Mouse (Mus musculus): ENCODE measurements around the gene Btbd16. TPM values are rescaled to one million over a fixed set of nuclear protein-coding genes. Genes with fewer than 3 reads are reported as not detected.

The Btbd16 gene
- polyA plus RNA-seq (2016; fragmentation: Nextera tagmentation; extraction: Ambion mirVana) = 0.14 TPM in 1 of 2 replicates, not detected in the other

DNA sequence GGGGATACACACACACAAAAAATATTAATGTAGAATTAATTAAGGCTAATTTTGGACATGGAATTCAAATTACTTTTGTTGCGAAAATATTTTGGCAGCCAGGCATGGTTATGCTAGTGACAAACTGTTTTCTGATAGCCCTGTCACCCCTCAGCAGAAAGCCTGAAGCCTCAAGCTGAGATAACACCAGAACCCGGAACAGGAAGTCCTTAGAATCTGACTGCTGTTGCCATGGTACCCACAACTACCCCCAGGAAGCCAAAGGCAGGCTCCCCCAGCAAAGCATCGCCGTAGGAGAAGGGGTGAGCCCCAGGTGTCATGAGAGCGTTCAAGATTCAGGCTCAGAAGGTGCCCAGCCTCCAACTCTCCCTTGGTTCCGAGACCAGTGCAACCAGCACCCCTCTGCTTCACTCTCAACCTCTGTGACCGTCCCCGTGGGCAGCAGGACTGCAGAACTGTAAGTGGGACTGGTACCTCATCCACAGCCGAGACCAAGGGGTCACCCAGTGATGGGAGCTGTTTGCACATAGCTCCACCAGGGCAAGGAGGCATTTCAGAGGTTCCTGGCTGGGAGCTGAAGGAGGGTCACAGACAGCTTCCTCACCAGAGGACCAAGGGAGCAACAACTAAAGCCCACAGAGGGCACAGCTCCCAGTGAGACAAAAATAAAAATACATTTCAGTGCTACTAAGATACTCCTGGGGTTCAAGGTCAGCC, at the start of gene Btbd16:
TSS of gene Btbd16 (plus strand) at position 156 of the 717 bp plus-strand sequence.
- no peaks in the 10 kb centered on the region for H3K9me3 ChIP-seq
- WGBS = 64% methylated on average over 9 of the region's 9 CpGs

DNA sequence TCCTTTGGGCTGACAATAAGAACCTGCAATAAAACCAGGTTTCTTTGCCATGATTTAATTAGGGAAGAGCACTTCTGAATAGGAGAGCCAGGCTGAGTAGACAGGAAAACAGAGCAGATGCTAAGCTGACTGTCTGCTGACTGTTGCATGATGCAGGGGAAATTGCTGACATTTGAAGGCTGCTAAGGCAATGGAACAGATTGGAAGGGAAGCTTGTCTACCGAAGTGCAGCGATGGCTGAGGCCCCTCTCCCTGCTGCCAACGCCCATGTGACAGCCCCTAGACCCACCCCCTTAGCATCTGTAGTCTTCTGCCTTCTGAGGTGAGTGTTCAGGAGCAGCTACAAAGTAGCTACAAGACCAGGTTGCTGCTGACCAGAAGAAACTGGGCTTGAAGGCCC, 47.7 kb upstream of the Btbd16 start:
- no peak for DNase-seq (ENCODE audit: low spot score)
- Histone ChIP-seq H3K27me3 (replicated peaks; ENCODE audit: low read depth, poor library complexity, severe bottlenecking) (no peaks in the 10 kb centered on the region), H3K36me3 (replicated peaks) (peaks cover 95% of the 10 kb centered on the region), H3K9me3 (no peaks in the 10 kb centered on the region), H3K4me1 (peaks cover 24% of the 10 kb centered on the region), H3K4me3 (no peak overlapping the region), H3K27ac (replicated peaks) (no peak overlapping the region)
- 85% methylated on average over 3 of the region's 3 CpGs for WGBS

More for the DNA sequence above, at the start of gene Btbd16:
- Histone ChIP-seq H3K4me1 (peaks cover 4% of the 10 kb centered on the region; the same call in 1 of the 2 replicates), H3K4me3 (no peak within 1 kb of the TSS), H3K27me3 (replicated peaks; ENCODE audit: low read depth, poor library complexity, severe bottlenecking) (no peaks in the 10 kb centered on the region), H3K27ac (replicated peaks) (no peak within 1 kb of the TSS), H3K36me3 (replicated peaks) (no peaks in the 10 kb centered on the region)
- no peak for DNase-seq (ENCODE audit: low spot score)

DNA sequence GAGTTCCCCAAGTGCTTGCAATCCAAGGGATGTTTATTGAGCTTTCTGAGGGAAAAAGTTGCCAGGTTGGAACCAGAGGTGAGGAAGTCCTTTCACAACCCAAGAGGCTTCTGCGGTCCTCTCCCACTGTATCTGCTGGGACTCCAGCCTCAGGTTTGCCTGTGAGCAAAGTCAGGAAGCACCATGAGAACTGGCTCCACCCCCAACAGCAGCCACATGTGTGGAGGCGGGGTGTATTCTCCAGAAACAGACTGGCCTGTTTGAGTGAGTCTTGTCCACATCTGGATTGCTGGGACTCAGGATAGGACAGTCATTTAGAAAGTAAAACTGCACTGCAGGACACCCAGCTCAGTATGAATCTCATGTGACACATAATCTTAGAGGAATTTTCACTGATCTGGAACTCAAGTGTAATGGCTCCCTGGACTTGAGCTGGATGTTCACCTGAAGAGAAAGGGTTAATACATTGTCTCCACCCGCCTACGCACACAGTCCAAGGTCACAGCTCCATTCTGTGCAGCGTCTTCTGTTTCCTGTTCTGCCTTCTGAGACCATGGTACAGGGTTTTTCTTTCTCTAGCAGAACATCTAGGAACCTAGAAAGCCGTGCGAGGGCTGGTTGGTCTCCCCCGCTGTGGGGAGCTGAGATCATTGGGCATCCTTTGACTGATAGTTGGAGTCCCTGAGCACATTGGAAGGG, 47.0 kb upstream of the Btbd16 start:
- H3K36me3 ChIP-seq (replicated peaks) = peaks cover 96% of the 10 kb centered on the region
- WGBS = 68% methylated on average over 8 of the region's 8 CpGs
- peak overlapping the region; percentile 4; the same call in 1 of the 2 replicates for H3K27ac ChIP-seq (replicated peaks)
- H3K4me3 ChIP-seq = no peak overlapping the region
- no peaks in the 10 kb centered on the region for H3K9me3 ChIP-seq
- no peak for DNase-seq (ENCODE audit: low spot score)
- H3K4me1 ChIP-seq = peaks cover 17% of the 10 kb centered on the region
- no peaks in the 10 kb centered on the region for H3K27me3 ChIP-seq (replicated peaks; ENCODE audit: low read depth, poor library complexity, severe bottlenecking)

DNA sequence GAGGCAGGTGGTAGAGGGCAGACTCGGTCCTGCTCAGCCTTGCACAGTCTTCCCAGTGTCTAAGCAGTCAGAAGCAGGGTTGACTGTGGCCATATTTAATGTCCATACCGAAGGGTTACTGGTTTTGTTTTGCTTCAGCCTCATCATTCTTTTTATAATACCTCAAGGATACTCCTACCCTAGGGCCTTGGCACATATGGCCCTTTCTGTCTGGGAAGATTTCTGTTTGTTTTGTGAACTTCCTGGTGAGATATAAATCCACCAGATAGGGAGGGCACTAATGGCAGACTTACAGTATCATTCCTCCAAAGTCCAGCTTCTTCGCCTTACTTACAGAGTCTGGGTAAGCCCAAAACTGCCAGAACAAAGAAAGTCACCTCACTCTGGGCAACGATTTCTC, 46.3 kb upstream of the Btbd16 start:
- Histone ChIP-seq H3K9me3 (no peaks in the 10 kb centered on the region), H3K36me3 (replicated peaks) (peaks cover 92% of the 10 kb centered on the region), H3K27ac (replicated peaks) (0 out of 2 replicates have a peak overlapping the region, but pooled peaks have one; percentile 4), H3K4me3 (no peak overlapping the region), H3K27me3 (replicated peaks; ENCODE audit: low read depth, poor library complexity, severe bottlenecking) (no peaks in the 10 kb centered on the region), H3K4me1 (peaks cover 14% of the 10 kb centered on the region)
- 90% methylated on average over 4 of the region's 4 CpGs for WGBS
- DNase-seq (ENCODE audit: low spot score) = no peak

- Histone ChIP-seq H3K9me3 (no peaks in the 10 kb centered on the region), H3K4me3 (no peak overlapping the region), H3K4me1 (peaks cover 7% of the 10 kb centered on the region; the same call in 1 of the 2 replicates), H3K27me3 (replicated peaks; ENCODE audit: low read depth, poor library complexity, severe bottlenecking) (no peaks in the 10 kb centered on the region), H3K36me3 (replicated peaks) (peaks cover 88% of the 10 kb centered on the region), H3K27ac (replicated peaks) (no peak overlapping the region)
- no peak for DNase-seq (ENCODE audit: low spot score)
- 82% methylated on average over 7 of the region's 7 CpGs for WGBS
Observed at GRCm38 (mm10) chr7:130731792-130732191, 42.1 kb upstream of the Btbd16 start.

GRCm38 (mm10) chr7:130732908-130733307, 41.0 kb upstream of the Btbd16 start:
- no peak overlapping the region for H3K27ac ChIP-seq (replicated peaks)
- no peaks in the 10 kb centered on the region for H3K4me1 ChIP-seq
- no peak overlapping the region for H3K4me3 ChIP-seq
- WGBS = 66% methylated on average over 6 of the region's 6 CpGs
- DNase-seq (ENCODE audit: low spot score) = no peak
- no peaks in the 10 kb centered on the region for H3K27me3 ChIP-seq (replicated peaks; ENCODE audit: low read depth, poor library complexity, severe bottlenecking)
- H3K36me3 ChIP-seq (replicated peaks) = peaks cover 89% of the 10 kb centered on the region
- no peaks in the 10 kb centered on the region for H3K9me3 ChIP-seq

GRCm38 (mm10) chr7:130733423-130733822, 40.4 kb upstream of the Btbd16 start:
- DNase-seq (ENCODE audit: low spot score) = no peak
- WGBS = 92% methylated on average over 8 of the region's 8 CpGs
- Histone ChIP-seq H3K27me3 (replicated peaks; ENCODE audit: low read depth, poor library complexity, severe bottlenecking) (no peaks in the 10 kb centered on the region), H3K36me3 (replicated peaks) (peaks cover 89% of the 10 kb centered on the region), H3K4me1 (no peaks in the 10 kb centered on the region), H3K4me3 (no peak overlapping the region), H3K27ac (replicated peaks) (no peak overlapping the region), H3K9me3 (no peaks in the 10 kb centered on the region)

- peaks cover 89% of the 10 kb centered on the region for H3K36me3 ChIP-seq (replicated peaks)
- no peaks in the 10 kb centered on the region for H3K9me3 ChIP-seq
- 95% methylated on average over 2 of the region's 2 CpGs for WGBS
Observed at GRCm38 (mm10) chr7:130734195-130734787, 39.6 kb upstream of the Btbd16 start.

GRCm38 (mm10) chr7:130741099-130741498, 32.8 kb upstream of the Btbd16 start:
- 86% methylated on average over 4 of the region's 4 CpGs for WGBS
- Histone ChIP-seq H3K36me3 (replicated peaks) (peaks cover 100% of the 10 kb centered on the region), H3K9me3 (no peaks in the 10 kb centered on the region), H3K4me3 (no peak overlapping the region), H3K4me1 (no peaks in the 10 kb centered on the region), H3K27me3 (replicated peaks; ENCODE audit: low read depth, poor library complexity, severe bottlenecking) (no peaks in the 10 kb centered on the region), H3K27ac (replicated peaks) (no peak overlapping the region)
- no peak for DNase-seq (ENCODE audit: low spot score)

More at GRCm38 (mm10) chr7:130734195-130734787, 39.6 kb upstream of the Btbd16 start:
- no peaks in the 10 kb centered on the region for H3K27me3 ChIP-seq (replicated peaks; ENCODE audit: low read depth, poor library complexity, severe bottlenecking)
- no peaks in the 10 kb centered on the region for H3K4me1 ChIP-seq
- no peak overlapping the region for H3K27ac ChIP-seq (replicated peaks)
- no peak for DNase-seq (ENCODE audit: low spot score)
- H3K4me3 ChIP-seq = no peak overlapping the region

GRCm38 (mm10) chr7:130743239-130744025, 30.4 kb upstream of the Btbd16 start:
- Histone ChIP-seq H3K4me3 (no peak overlapping the region), H3K27ac (replicated peaks) (no peak overlapping the region), H3K4me1 (no peaks in the 10 kb centered on the region), H3K27me3 (replicated peaks; ENCODE audit: low read depth, poor library complexity, severe bottlenecking) (no peaks in the 10 kb centered on the region), H3K9me3 (no peaks in the 10 kb centered on the region), H3K36me3 (replicated peaks) (peaks cover 100% of the 10 kb centered on the region)
- 90% methylated on average over 9 of the region's 9 CpGs for WGBS
- DNase-seq (ENCODE audit: low spot score) = no peak

DNA sequence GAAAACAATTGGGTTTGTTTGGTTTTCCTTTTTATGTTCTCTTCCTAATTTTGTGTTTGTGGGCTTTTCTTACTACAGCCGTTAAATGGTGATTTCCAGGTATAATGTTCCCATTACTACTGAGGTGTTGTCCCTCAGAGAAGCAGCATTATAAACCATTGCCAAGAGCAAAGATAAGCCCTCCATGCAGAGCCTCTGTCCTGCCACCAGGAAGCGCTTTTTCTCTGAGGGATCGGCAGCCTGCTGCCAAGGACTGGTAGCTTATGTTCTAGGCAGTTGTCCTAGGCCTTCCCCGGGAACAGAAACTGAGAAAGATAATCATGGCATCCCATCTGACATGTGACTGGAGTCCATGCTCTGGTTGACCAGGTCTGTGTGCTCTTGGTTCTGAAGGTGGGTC, 24.7 kb upstream of the Btbd16 start:
- Histone ChIP-seq H3K9me3 (no peaks in the 10 kb centered on the region), H3K36me3 (replicated peaks) (peaks cover 97% of the 10 kb centered on the region), H3K4me1 (peaks cover 27% of the 10 kb centered on the region), H3K27me3 (replicated peaks; ENCODE audit: low read depth, poor library complexity, severe bottlenecking) (no peaks in the 10 kb centered on the region), H3K4me3 (no peak overlapping the region), H3K27ac (replicated peaks) (no peak overlapping the region; the same call in 1 of the 2 replicates)
- DNase-seq (ENCODE audit: low spot score) = no peak
- 96% methylated on average over 4 of the region's 4 CpGs for WGBS

Measured in embryonic facial prominence, embryonic 10.5 days (tissue).